Mouse (Mus musculus): ENCODE data around the gene Ugt1a10. TPM values are rescaled to one million over a fixed set of nuclear protein-coding genes. Genes with fewer than 3 reads are reported as not detected.

Gene Ugt1a10
- polyA plus RNA-seq, 1 experiment: not detected

GRCm38 (mm10) chr1:88212341-88213045, 157.3 kb downstream of the Ugt1a10 start:
- Histone ChIP-seq H3K27me3 (ENCODE audit: control insufficient read depth, insufficient read depth, low read length) (no peaks in the 10 kb centered on the region; the same call in 1 of the 2 replicates), H3K27ac (ENCODE audit: insufficient read depth, low read length) (no peak overlapping the region), H3K4me1 (ENCODE audit: control insufficient read depth, insufficient read depth, low read length) (no peaks in the 10 kb centered on the region), H3K4me3 (replicated peaks; ENCODE audit: insufficient read depth, low read depth, low read length) (no peak overlapping the region)
- 58% methylated on average over 8 of the region's 8 CpGs for WGBS
- no peak for DNase-seq
- TF ChIP-seq POLR2A (IDR thresholded peaks at IDR 0.05; ENCODE audit: borderline replicate concordance, insufficient read depth, low read length) (no peak), CTCF (IDR thresholded peaks at IDR 0.05; ENCODE audit: borderline replicate concordance, insufficient read depth, low read depth, low read length) (no peak)

- WGBS: 73% methylated on average over 1 of the region's 1 CpGs
These were observed 157.9 kb downstream of the Ugt1a10 start for GRCm38 (mm10) chr1:88213061-88213460.

GRCm38 (mm10) chr1:88213766-88214461, 158.7 kb downstream of the Ugt1a10 start:
- DNase-seq: no peak
- Histone ChIP-seq H3K27ac (ENCODE audit: insufficient read depth, low read length) (no peak overlapping the region), H3K27me3 (ENCODE audit: control insufficient read depth, insufficient read depth, low read length) (no peaks in the 10 kb centered on the region; the same call in 1 of the 2 replicates), H3K4me3 (replicated peaks; ENCODE audit: insufficient read depth, low read depth, low read length) (no peak overlapping the region), H3K4me1 (ENCODE audit: control insufficient read depth, insufficient read depth, low read length) (no peaks in the 10 kb centered on the region)
- no peak; the same call in 1 of the 2 replicates for TF ChIP-seq CTCF (IDR thresholded peaks at IDR 0.05; ENCODE audit: borderline replicate concordance, insufficient read depth, low read depth, low read length)
- no peak for TF ChIP-seq POLR2A (IDR thresholded peaks at IDR 0.05; ENCODE audit: borderline replicate concordance, insufficient read depth, low read length)
- WGBS: 65% methylated on average over 2 of the region's 2 CpGs

More at GRCm38 (mm10) chr1:88213061-88213460, 157.9 kb downstream of the Ugt1a10 start:
- Histone ChIP-seq H3K27ac (ENCODE audit: insufficient read depth, low read length) (no peak overlapping the region), H3K4me1 (ENCODE audit: control insufficient read depth, insufficient read depth, low read length) (no peaks in the 10 kb centered on the region), H3K4me3 (replicated peaks; ENCODE audit: insufficient read depth, low read depth, low read length) (no peak overlapping the region), H3K27me3 (ENCODE audit: control insufficient read depth, insufficient read depth, low read length) (no peaks in the 10 kb centered on the region; the same call in 1 of the 2 replicates)
- no peak for DNase-seq
- TF ChIP-seq CTCF (IDR thresholded peaks at IDR 0.05; ENCODE audit: borderline replicate concordance, insufficient read depth, low read depth, low read length): no peak
- TF ChIP-seq POLR2A (IDR thresholded peaks at IDR 0.05; ENCODE audit: borderline replicate concordance, insufficient read depth, low read length): no peak

GRCm38 (mm10) chr1:88214462-88214952, 159.3 kb downstream of the Ugt1a10 start:
- no peak overlapping the region for H3K4me3 ChIP-seq (replicated peaks; ENCODE audit: insufficient read depth, low read depth, low read length)

GRCm38 (mm10) chr1:88215466-88216380, 160.5 kb downstream of the Ugt1a10 start:
- TF ChIP-seq POLR2A (IDR thresholded peaks at IDR 0.05; ENCODE audit: borderline replicate concordance, insufficient read depth, low read length) (no peak), CTCF (IDR thresholded peaks at IDR 0.05; ENCODE audit: borderline replicate concordance, insufficient read depth, low read depth, low read length) (no peak)
- WGBS: 68% methylated on average over 10 of the region's 10 CpGs
- no peaks in the 10 kb centered on the region; the same call in 1 of the 2 replicates for H3K27me3 ChIP-seq (ENCODE audit: control insufficient read depth, insufficient read depth, low read length)
- no peak overlapping the region for H3K4me3 ChIP-seq (replicated peaks; ENCODE audit: insufficient read depth, low read depth, low read length)
- no peak overlapping the region for H3K27ac ChIP-seq (ENCODE audit: insufficient read depth, low read length)
- no peak for DNase-seq
- H3K4me1 ChIP-seq (ENCODE audit: control insufficient read depth, insufficient read depth, low read length): no peaks in the 10 kb centered on the region

More at GRCm38 (mm10) chr1:88214462-88214952, 159.3 kb downstream of the Ugt1a10 start:
- WGBS: 77% methylated on average over 2 of the region's 2 CpGs
- TF ChIP-seq POLR2A (IDR thresholded peaks at IDR 0.05; ENCODE audit: borderline replicate concordance, insufficient read depth, low read length) (no peak), CTCF (IDR thresholded peaks at IDR 0.05; ENCODE audit: borderline replicate concordance, insufficient read depth, low read depth, low read length) (no peak)
- DNase-seq: no peak
- Histone ChIP-seq H3K27ac (ENCODE audit: insufficient read depth, low read length) (no peak overlapping the region), H3K4me1 (ENCODE audit: control insufficient read depth, insufficient read depth, low read length) (no peaks in the 10 kb centered on the region), H3K27me3 (ENCODE audit: control insufficient read depth, insufficient read depth, low read length) (no peaks in the 10 kb centered on the region; the same call in 1 of the 2 replicates)

- TF ChIP-seq POLR2A (IDR thresholded peaks at IDR 0.05; ENCODE audit: borderline replicate concordance, insufficient read depth, low read length) (no peak), CTCF (IDR thresholded peaks at IDR 0.05; ENCODE audit: borderline replicate concordance, insufficient read depth, low read depth, low read length) (no peak)
- WGBS: 49% methylated on average over 2 of the region's 2 CpGs
These were observed 161.4 kb downstream of the Ugt1a10 start for GRCm38 (mm10) chr1:88216551-88216950.

GRCm38 (mm10) chr1:88217144-88217543, 162.0 kb downstream of the Ugt1a10 start:
- Histone ChIP-seq H3K27ac (ENCODE audit: insufficient read depth, low read length) (no peak overlapping the region), H3K27me3 (ENCODE audit: control insufficient read depth, insufficient read depth, low read length) (no peaks in the 10 kb centered on the region; the same call in 1 of the 2 replicates), H3K4me1 (ENCODE audit: control insufficient read depth, insufficient read depth, low read length) (no peaks in the 10 kb centered on the region), H3K4me3 (replicated peaks; ENCODE audit: insufficient read depth, low read depth, low read length) (no peak overlapping the region)
- no peak for DNase-seq
- TF ChIP-seq CTCF (IDR thresholded peaks at IDR 0.05; ENCODE audit: borderline replicate concordance, insufficient read depth, low read depth, low read length) (no peak), POLR2A (IDR thresholded peaks at IDR 0.05; ENCODE audit: borderline replicate concordance, insufficient read depth, low read length) (no peak)
- 54% methylated on average over 2 of the region's 2 CpGs for WGBS

More at GRCm38 (mm10) chr1:88216551-88216950, 161.4 kb downstream of the Ugt1a10 start:
- Histone ChIP-seq H3K4me1 (ENCODE audit: control insufficient read depth, insufficient read depth, low read length) (no peaks in the 10 kb centered on the region), H3K27me3 (ENCODE audit: control insufficient read depth, insufficient read depth, low read length) (no peaks in the 10 kb centered on the region; the same call in 1 of the 2 replicates), H3K27ac (ENCODE audit: insufficient read depth, low read length) (no peak overlapping the region), H3K4me3 (replicated peaks; ENCODE audit: insufficient read depth, low read depth, low read length) (no peak overlapping the region)
- DNase-seq: no peak

All from cerebellum, adult 2 months (tissue).